Mouse (Mus musculus): ENCODE results near the gene Cenpq. TPM values are rescaled to one million over a fixed set of nuclear protein-coding genes. Genes with fewer than 3 reads are reported as not detected.

Cenpq gene
- total RNA-seq, 2 experiments from 2014 or later: 5.3 to 5.7 TPM

Other genes with a start within 250 kb of the Cenpq start
- gene Esp1, start 207.9 kb downstream of the Cenpq start, total RNA-seq (2021): not detected
- gene Crisp2, start 128.0 kb downstream of the Cenpq start, total RNA-seq (2021): not detected
- gene Rhag, start 123.9 kb downstream of the Cenpq start, total RNA-seq (2021): under 1 TPM; 0.22 to 0.89 TPM
- under 1 TPM; 0.30 to 0.53 TPM for gene 9130008F23Rik, start 54.5 kb downstream of the Cenpq start, total RNA-seq (2021)
- not detected for gene Glyatl3, start 20.7 kb downstream of the Cenpq start, total RNA-seq (2021)
- 100 to 1,000 TPM; 146 to 162 TPM for gene Mut, start 362 bp downstream of the Cenpq start, total RNA-seq (2021)